Mouse (Mus musculus): Measurements from ENCODE around the gene Smtnl1. TPM values are rescaled to one million over a fixed set of nuclear protein-coding genes. Genes with fewer than 3 reads are reported as not detected.

Gene Smtnl1
- under 1 TPM in 1 of 2 experiments, not detected in 1; 0.32 TPM for total RNA-seq (2021)
- long read RNA-seq, experiment 1, result 0 reads
- long read RNA-seq, experiment 2, partial matches to known transcripts, result 1 of 5 reads
- long read RNA-seq, experiment 2, other reads (novel, unspliced or antisense), result 0 of 5 reads

- no peak for DNase-seq (ENCODE audit: low spot score in 2 of 2)
Observed at GRCm38 (mm10) chr2:84822552-84822951, at the start of gene Smtnl1. Smtnl1 (minus strand) TSS chr2:84822652.

DNA sequence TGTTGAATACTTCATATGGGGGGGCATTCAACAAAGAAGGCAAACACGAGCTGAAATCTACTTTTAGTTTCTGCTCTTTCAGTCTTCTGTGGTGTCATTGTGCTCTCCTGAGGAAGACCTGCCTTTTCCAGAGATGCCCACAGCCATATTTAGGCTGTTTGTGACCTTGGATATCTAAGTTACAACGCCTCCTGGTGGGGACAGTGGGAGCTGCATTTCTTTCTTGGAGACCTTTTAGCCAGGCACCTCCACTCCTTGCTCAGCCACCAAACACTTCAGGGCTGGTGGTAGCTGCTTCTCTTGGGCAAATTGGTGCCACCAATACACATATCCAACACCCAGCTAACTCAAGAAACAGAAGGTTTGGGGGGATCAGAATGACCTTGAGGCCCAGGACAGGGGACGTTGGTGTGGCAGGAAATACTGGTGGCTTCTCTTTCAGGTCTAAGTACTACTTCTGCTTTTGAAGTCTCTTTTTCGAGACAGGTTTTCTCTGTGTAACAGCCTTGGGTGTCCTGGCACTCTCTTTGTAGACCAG lies 48.2 kb upstream of the Smtnl1 start:
- no peak for DNase-seq (ENCODE audit: low spot score in 2 of 2)

- DNase-seq (ENCODE audit: low spot score in 2 of 2), result no peak
Observed at GRCm38 (mm10) chr2:84868977-84869376, 46.5 kb upstream of the Smtnl1 start.

DNA sequence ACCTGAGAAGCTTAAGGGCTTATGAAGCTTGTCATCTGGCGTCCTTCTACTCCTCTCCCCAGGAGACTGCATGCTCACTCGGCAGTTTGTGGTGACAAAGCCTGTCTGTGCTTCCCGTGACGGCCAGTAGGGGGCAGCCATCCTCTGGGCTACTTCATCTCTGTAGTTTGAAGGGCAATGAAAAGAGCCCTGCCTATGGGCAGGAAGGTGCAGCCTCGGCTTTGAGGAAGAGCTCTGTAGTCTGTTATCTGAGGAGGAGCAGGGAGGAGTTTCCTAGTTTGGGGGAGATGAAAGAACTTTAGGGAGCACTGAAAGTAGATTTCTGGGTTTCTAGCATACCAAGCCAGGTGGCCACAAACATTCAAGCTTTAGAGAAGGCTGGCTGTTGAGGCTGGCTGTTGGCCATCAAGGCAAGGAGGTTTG lies 46.1 kb upstream of the Smtnl1 start:
- DNase-seq (ENCODE audit: low spot score in 2 of 2), result peak; percentile 42 to 64

DNA sequence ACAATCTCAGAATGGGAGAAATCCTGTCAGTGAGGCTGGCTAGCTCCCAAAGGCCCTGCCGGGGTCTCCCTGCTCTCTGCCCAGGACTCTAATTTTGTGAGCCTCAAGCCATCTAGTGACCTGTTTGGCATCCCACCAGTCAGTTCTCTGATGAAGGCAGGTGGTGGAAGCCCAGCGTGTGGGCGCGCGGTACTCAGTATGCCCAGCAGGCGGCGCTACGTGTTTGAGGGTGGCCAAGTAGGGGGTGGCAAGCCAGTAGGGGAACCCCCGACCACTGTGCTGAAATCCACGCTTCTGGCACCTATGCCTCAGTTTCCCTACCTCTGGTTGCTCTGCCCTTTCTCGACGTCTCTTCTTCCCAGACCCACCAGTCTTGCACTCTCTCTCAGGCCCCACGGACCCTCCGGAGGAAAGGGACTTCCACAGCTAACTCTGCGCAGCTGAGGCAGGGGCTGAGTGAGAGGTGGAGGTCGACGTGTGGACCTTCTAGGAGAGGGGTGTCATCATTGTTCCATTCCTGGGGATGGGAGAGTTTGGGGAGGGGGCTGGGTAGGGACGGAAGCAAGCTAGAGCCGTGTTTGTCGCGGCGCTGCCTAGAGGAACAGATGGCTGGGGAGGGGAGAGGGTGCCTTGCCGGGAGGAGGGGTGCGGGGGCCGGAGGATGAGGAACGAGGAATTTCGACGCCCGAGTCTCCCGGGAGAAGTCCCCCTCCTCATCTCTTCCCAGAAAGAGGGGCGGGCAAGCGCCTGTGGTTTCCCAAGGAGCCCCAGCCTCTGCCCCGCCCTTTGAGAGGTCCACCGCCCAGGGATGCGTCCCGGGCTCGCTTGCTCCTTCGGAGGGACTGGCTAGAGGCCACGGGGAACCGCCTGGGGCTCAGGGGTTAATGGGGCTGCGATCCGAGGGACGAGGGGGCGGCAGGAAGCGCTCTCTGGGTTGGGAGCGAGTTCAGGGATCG lies 43.4 kb upstream of the Smtnl1 start:
- peak; percentile 37 to 62 for DNase-seq (ENCODE audit: low spot score in 2 of 2)

- no peak for DNase-seq (ENCODE audit: low spot score in 2 of 2)
Observed at GRCm38 (mm10) chr2:84862231-84862630, 39.8 kb upstream of the Smtnl1 start.

DNA sequence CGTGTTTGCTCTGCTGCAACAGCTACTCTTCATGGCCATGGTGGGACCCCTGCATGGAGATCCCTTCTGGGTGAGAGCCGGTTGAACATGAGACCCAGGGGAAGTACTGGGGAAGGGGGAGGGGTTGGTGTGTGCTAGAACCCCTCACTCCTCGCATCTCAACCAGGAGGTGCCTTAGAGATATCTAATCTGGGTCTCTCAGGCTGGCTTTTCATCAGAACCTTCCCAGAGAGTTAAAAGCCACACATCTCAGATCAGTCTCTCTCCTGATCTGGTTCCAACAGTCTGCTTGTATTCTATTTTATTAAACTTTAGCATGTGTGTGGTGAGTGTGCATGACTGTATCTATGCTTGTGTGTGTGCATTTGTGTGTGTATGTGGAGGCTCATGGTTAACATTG lies 39.0 kb upstream of the Smtnl1 start:
- DNase-seq (ENCODE audit: low spot score in 2 of 2), result no peak

- DNase-seq (ENCODE audit: low spot score in 2 of 2), result no peak
Observed at GRCm38 (mm10) chr2:84859991-84860780, 37.7 kb upstream of the Smtnl1 start.

DNA sequence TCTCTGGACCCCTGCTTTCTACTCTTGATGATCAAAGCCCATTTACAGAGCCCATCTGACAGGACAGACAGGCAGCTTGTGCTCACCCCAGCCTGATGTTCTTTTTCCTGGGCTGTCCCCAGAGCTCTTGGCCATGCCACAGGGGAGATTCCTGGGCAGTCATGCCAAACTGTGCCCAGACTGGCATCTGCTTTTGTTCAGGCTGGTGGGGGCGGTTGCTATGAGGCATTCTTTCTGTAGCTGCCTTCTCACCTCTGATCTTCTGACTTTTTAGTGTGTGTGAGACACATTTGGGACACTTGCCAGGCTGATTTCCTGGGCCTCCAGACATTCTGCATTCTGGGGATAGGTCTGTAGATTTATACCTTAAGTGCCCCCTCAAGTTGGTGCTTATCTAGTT lies 36.1 kb upstream of the Smtnl1 start:
- no peak for DNase-seq (ENCODE audit: low spot score in 2 of 2)

DNA sequence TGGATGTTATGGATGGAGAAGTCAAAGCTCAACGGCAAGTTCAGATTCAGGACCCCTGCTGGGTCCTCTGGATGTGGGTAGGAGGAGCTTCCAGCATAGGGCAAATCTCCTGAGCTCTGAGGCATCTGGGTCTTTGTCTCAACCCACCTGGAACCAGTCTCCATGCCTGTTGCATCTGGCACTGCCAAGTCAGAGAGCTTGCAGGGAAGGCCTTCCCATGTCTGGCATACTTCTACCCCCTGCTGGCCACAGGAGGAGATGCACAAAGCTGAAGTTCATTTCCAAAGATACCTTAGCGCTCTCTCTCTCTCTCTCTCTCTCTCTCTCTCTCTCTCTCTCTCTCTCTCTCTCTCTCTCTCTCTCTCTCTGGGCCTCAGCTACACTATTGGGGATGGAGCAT lies 33.3 kb upstream of the Smtnl1 start:
- peak; percentile 21 to 42 for DNase-seq (ENCODE audit: low spot score in 2 of 2)

GRCm38 (mm10) chr2:84851130-84852040 lies 28.9 kb upstream of the Smtnl1 start:
- peak; percentile 45 to 54 for DNase-seq (ENCODE audit: low spot score in 2 of 2)

DNA sequence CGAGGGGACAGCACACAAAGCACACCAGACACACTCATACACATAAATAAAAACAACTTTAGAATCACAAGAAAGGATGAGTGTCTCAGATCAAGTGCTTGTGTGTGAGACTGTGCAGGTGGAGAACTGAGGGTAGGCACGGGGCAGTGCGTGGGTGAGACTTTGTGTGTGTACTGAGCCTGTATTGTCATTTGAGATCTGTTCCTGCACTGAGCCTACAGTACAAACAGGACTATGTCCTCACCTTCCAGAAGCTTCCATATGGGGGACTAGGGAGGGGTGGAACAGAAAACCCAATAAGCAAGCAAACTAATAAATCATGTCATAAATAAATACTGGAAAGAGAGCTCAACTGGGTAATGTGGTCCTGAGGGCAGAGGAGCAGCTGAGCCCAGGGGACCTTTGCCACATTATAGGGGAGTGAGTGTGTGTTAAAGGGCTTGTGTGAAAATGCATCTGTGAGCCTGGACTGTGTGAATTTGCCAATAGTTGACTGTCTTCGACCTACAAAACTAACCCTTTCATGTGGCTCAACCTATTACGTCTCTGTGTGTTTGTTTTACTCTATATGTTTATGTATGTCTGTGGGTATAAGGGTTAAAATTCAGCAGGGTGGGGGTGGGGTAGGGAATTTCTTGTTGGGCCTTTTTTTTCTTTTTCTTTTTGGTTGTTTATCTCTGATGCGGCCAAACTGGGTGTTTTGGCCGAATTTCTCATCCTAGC lies 28.1 kb upstream of the Smtnl1 start:
- DNase-seq (ENCODE audit: low spot score in 2 of 2), result no peak

DNA sequence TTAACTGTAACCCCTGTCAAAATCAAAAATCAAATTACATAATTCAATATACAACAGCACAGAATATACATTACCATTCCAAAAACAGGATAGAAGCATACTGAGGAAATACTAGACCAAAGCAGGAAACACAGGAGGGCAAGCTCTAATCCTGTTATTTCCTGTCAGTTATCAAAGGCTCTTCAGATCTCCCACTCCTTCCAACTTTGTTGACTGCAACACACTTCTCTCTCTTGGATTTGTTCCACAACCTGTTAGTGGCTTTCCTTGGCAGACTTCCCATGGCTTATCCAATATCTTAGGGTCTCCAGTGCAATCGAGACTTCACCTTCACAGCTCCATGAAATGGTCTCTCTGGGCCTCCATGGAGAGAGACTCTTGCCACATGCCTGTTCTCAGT lies 22.8 kb upstream of the Smtnl1 start:
- no peak for DNase-seq (ENCODE audit: low spot score in 2 of 2)

DNA sequence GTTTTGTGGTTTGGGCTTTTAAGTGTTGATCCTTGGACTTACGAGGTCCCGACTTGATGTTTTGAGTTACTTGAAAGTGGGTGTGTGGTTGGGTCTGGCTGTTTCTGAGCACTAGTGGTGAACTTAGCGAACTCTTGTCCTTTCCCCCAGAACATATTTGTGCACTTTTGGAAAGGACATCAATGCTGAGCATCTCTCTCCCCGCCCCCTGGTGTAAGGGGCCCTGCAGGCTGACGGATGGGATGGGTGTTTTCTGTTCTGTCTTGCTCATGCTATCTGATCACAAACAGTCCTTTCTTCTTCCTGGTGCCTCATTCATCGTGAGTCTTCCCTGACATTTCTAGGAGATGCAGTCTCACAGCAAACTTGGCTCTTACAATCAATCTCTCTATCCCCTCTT lies 21.2 kb upstream of the Smtnl1 start:
- DNase-seq (ENCODE audit: low spot score in 2 of 2), result no peak

DNA sequence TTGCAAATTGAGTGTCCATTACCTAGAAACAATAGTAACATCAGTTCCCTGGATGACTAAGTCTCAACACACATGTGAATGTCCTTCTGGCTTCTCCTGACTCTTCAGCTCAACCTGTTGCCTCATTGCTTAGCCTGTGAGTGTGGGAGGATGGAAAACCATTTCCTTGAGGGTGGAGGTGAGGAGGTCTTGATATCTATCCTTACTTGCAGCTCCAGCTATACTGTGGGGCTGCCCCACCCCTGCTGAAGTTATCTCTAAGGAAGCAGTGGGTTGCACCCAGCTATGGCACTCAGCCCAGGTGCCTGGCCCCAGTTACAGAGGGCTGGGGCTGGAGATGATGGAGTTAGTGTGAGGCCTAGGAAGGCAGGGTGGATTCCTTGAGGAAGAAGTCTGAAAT lies 19.5 kb upstream of the Smtnl1 start:
- no peak for DNase-seq (ENCODE audit: low spot score in 2 of 2)

DNA sequence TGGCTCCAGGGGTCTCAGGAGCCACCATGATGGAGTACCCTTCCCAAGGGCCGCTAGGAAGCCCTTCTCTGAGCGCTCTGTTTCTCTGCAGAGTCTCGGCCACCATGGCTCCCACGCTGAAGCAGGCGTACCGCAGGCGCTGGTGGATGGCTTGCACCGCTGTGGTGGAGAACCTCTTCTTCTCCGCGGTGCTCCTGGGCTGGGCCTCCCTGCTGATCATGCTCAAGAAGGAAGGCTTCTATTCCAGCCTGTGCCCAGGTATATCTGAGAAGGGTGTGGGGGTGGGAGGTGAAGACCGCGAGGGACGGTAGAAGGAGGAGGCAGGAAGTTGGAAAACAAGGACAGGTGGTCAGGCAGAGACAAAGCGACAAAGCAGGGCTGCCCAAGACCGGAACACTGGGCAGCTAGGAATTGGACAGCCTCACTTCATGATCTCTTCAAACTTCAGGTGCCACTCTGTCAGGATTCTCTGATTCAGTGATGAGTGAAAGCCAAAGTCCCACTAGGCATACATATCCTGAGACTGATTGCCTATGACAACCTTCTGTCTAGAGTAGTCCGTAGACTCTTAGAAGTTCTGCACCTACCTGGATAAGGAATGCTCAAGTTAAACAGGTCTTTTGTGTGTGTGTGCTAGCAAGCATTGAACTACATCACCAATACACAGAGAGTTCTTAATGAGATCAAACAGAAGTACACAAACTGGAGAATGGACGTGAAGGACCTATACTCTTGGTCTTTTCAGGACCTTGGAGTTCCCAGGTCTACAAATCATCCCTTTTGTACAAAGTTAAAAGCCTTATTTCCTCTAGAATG lies 18.5 kb upstream of the Smtnl1 start:
- DNase-seq (ENCODE audit: low spot score in 2 of 2), result no peak

GRCm38 (mm10) chr2:84840016-84840747 lies 17.7 kb upstream of the Smtnl1 start:
- peak; percentile 27 to 46 for DNase-seq (ENCODE audit: low spot score in 2 of 2)

All from adrenal gland, adult 18-20 months (tissue).